Mouse (Mus musculus): ENCODE measurements at regions not wholly inside any gene's neighbourhood (a gene's known extent, or its start where the extent isn't known, plus 50 kb on each side); places are given as distances from the start of the nearest gene placed in this dataset.

DNA sequence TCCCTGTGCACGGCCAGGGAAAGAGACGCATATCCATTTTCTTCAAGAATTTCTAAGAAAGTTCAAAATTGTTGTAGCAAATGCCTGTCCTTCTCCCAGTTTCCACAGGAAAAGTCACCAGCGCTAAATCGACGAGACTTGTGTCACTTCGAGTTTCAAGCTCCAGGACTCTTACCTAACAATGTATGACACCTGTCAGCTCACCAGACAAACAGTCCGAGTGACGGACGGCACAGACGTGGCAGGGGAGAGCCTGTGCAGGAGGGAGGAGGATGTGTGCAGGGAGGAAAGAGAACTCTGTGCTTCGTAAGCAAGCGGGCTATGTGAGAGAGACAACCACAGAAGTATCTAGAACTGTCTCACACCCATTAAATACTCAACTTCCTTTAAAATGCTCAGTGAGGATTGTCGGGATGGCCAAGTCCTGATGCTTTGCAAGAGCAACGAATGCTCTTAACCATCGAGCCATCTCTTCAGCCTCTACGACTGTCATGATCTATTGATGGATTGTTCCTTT is 109.7 kb upstream of the Dapk1 start:
- no peak overlapping the region for H3K4me3 ChIP-seq (ENCODE audit: low read length)
- H3K9ac ChIP-seq (ENCODE audit: low read length), result no peak overlapping the region
- ATAC-seq (replicated peaks; ENCODE audit: extremely low read depth, insufficient read depth, low FRiP score), result no peak
- H3K4me1 ChIP-seq (ENCODE audit: control insufficient read depth, insufficient read depth, low read length), result peaks cover 10% of the 10 kb centered on the region; the same call in 1 of the 2 replicates
- no peak overlapping the region for H3K27ac ChIP-seq (ENCODE audit: low read length)
- no peak overlapping the region for H3K4me2 ChIP-seq (ENCODE audit: low read depth, low read length)
- WGBS, result 45% methylated on average over 16 of the region's 16 CpGs
- no peaks in the 10 kb centered on the region for H3K27me3 ChIP-seq (ENCODE audit: control insufficient read depth, insufficient read depth, low read length)
- no peaks in the 10 kb centered on the region for H3K36me3 ChIP-seq (ENCODE audit: control insufficient read depth, insufficient read depth)
- H3K9me3 ChIP-seq (replicated peaks; ENCODE audit: control insufficient read depth, low read length), result no peaks in the 10 kb centered on the region

DNA sequence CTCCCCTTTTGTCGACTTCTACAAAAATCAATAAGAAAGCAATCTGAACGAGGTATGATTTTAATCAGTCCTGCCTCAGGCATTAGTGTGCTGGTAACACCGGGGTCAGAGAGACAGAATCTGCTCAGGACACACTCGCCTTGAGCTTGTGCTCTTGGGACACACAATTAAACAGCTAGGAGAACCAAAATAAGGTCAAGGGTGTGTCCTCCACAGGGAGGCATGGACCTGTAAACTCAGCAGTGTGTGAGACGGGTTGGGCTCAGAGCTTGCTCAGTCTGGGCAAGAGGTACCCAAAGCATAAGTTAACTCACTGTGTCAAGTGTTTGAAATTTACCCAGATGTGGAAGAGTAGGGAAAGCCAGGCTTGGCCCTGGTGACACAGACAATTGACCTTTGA is 107.9 kb upstream of the Dapk1 start:
- Histone ChIP-seq H3K4me2 (ENCODE audit: low read depth, low read length) (no peak overlapping the region), H3K4me1 (ENCODE audit: control insufficient read depth, insufficient read depth, low read length) (no peaks in the 10 kb centered on the region), H3K27ac (ENCODE audit: low read length) (no peak overlapping the region), H3K4me3 (ENCODE audit: low read length) (no peak overlapping the region), H3K27me3 (ENCODE audit: control insufficient read depth, insufficient read depth, low read length) (no peaks in the 10 kb centered on the region), H3K36me3 (ENCODE audit: control insufficient read depth, insufficient read depth) (no peaks in the 10 kb centered on the region), H3K9me3 (replicated peaks; ENCODE audit: control insufficient read depth, low read length) (no peaks in the 10 kb centered on the region), H3K9ac (ENCODE audit: low read length) (no peak overlapping the region)
- ATAC-seq (replicated peaks; ENCODE audit: extremely low read depth, insufficient read depth, low FRiP score), result no peak
- WGBS, result 79% methylated on average over 5 of the region's 5 CpGs

DNA sequence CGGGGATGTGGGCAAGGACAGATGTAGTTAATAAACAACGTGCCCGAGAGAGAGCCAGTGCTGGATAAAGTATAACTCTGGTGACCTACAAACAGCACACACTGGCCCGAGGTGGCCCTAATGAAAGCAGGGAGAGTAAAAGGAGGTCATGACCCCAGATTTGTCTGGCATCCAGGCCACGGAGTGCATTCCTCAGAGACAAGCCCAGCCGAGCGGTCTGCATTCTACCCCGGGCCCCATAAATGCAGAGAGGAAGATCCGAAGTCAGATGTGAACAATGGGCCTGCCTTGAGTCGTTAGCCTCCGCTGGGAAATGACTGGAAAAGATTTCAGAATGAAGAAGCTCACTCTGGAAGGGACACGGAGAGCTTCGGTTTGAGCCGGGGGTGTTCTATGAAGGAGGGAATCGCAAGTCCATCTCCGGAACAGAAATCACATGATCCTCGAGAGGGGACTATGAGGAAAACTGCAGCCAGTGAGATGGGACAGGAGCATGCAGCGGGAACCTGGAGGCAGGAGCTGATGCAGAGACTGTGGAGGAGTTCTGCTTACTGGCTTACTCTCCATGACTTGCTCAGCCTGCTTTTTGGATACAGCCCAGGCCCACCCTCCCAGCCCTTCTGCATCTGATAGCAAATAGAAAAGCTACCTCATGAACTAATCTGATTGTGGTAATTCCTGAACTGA is 103.9 kb upstream of the Dapk1 start:
- Histone ChIP-seq H3K27ac (ENCODE audit: low read length) (no peak overlapping the region), H3K4me2 (ENCODE audit: low read depth, low read length) (no peak overlapping the region), H3K4me3 (ENCODE audit: low read length) (no peak overlapping the region), H3K36me3 (ENCODE audit: control insufficient read depth, insufficient read depth) (no peaks in the 10 kb centered on the region), H3K9me3 (replicated peaks; ENCODE audit: control insufficient read depth, low read length) (no peaks in the 10 kb centered on the region), H3K9ac (ENCODE audit: low read length) (no peak overlapping the region), H3K27me3 (ENCODE audit: control insufficient read depth, insufficient read depth, low read length) (no peaks in the 10 kb centered on the region), H3K4me1 (ENCODE audit: control insufficient read depth, insufficient read depth, low read length) (no peaks in the 10 kb centered on the region)
- ATAC-seq (replicated peaks; ENCODE audit: extremely low read depth, insufficient read depth, low FRiP score), result no peak
- WGBS, result 38% methylated on average over 18 of the region's 18 CpGs

DNA sequence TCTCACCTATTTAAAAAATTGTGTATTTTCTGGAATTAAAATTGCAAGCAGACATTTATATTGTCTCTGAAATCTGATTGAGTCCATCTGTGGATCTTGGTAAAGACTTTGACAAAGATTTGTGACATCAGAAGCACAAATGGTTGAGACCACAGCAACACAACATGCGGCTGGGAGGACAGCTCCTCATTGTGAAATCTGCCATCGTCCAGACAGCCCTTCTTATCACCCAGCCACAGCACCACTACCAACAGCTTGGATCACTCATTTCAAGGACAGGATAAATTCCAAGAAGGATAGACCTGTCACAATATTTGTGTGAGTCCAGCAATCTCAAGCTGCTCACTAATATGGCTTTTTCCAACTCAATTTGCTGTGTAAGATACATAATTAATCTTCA is 97.6 kb upstream of the Dapk1 start:
- H3K9me3 ChIP-seq (replicated peaks; ENCODE audit: control insufficient read depth, low read length), result no peaks in the 10 kb centered on the region
- no peak overlapping the region for H3K4me2 ChIP-seq (ENCODE audit: low read depth, low read length)
- no peaks in the 10 kb centered on the region for H3K27me3 ChIP-seq (ENCODE audit: control insufficient read depth, insufficient read depth, low read length)
- ATAC-seq (replicated peaks; ENCODE audit: extremely low read depth, insufficient read depth, low FRiP score), result no peak
- WGBS, result 48% methylated on average over 2 of the region's 2 CpGs
- no peaks in the 10 kb centered on the region for H3K36me3 ChIP-seq (ENCODE audit: control insufficient read depth, insufficient read depth)
- no peak overlapping the region for H3K9ac ChIP-seq (ENCODE audit: low read length)
- H3K4me1 ChIP-seq (ENCODE audit: control insufficient read depth, insufficient read depth, low read length), result no peaks in the 10 kb centered on the region
- H3K4me3 ChIP-seq (ENCODE audit: low read length), result no peak overlapping the region
- no peak overlapping the region for H3K27ac ChIP-seq (ENCODE audit: low read length)

DNA sequence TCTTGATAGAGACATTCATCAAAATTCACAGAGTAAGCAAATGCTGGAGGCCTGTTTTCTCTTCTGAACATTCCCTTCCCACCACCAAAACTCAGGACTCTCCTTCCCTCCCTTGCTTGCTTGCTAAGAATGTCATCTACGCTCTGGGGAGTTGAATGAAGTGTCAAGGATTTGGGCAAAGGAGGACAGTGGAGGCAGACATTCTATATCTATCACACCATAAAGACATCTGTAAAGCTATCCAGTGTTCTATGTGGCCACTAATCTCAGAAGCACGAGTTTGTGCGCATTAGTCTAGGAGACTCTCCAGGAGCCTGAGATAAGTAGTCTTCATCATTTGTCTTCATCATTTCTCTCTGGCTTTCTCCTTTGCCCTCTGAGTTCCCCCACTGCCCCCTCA is 94.1 kb upstream of the Dapk1 start:
- ATAC-seq (replicated peaks; ENCODE audit: extremely low read depth, insufficient read depth, low FRiP score), result no peak

DNA sequence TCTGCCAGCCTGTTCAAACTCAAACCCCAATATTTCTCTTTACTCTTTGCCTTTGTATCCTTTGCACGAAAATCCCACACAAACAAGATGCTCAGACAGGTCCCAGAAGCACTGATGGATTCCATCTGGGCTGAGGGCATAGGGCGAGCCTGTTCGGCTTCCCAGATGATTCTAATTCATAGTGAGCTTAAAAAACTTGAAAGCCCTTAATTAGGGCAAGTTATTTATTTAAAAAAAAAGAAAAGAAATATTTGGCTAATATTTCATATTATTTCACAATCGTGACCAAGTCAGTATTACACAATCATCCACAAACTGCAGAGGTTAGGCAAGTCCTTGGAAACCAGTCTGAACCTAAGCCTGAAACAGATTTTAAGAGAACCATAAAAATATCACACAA is 93.7 kb upstream of the Dapk1 start:
- WGBS, result 57% methylated on average over 4 of the region's 4 CpGs
- Histone ChIP-seq H3K4me1 (ENCODE audit: control insufficient read depth, insufficient read depth, low read length) (no peaks in the 10 kb centered on the region), H3K27ac (ENCODE audit: low read length) (no peak overlapping the region)

More for the DNA sequence above, 94.1 kb upstream of the Dapk1 start:
- Histone ChIP-seq H3K4me1 (ENCODE audit: control insufficient read depth, insufficient read depth, low read length) (no peaks in the 10 kb centered on the region), H3K36me3 (ENCODE audit: control insufficient read depth, insufficient read depth) (no peaks in the 10 kb centered on the region), H3K9ac (ENCODE audit: low read length) (no peak overlapping the region), H3K9me3 (replicated peaks; ENCODE audit: control insufficient read depth, low read length) (no peaks in the 10 kb centered on the region), H3K27me3 (ENCODE audit: control insufficient read depth, insufficient read depth, low read length) (no peaks in the 10 kb centered on the region), H3K27ac (ENCODE audit: low read length) (no peak overlapping the region), H3K4me3 (ENCODE audit: low read length) (no peak overlapping the region), H3K4me2 (ENCODE audit: low read depth, low read length) (no peak overlapping the region)
- WGBS, result 64% methylated on average over 3 of the region's 3 CpGs

DNA sequence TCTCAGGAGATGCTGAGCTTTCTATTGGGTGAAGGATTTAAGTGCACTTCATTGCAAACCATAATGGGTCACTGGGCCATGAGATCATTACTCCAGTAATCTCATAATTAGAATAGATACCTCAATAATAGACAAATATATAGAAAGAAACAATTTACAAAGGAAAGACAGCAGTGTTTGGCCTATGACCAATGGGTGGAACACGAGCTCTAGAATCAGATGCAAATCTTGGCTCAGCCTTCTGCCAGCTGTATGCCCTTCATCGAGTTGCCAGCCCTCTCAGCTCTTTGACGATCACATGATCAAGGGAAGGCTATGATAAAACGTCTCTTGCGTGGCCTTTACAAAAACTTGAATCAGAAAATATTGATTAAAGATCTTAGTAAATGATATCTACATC is 92.9 kb upstream of the Dapk1 start:
- Histone ChIP-seq H3K4me3 (ENCODE audit: low read length) (no peak overlapping the region), H3K27ac (ENCODE audit: low read length) (no peak overlapping the region), H3K4me2 (ENCODE audit: low read depth, low read length) (no peak overlapping the region), H3K9ac (ENCODE audit: low read length) (no peak overlapping the region), H3K9me3 (replicated peaks; ENCODE audit: control insufficient read depth, low read length) (no peaks in the 10 kb centered on the region), H3K4me1 (ENCODE audit: control insufficient read depth, insufficient read depth, low read length) (no peaks in the 10 kb centered on the region), H3K36me3 (ENCODE audit: control insufficient read depth, insufficient read depth) (no peaks in the 10 kb centered on the region), H3K27me3 (ENCODE audit: control insufficient read depth, insufficient read depth, low read length) (no peaks in the 10 kb centered on the region)
- no peak for ATAC-seq (replicated peaks; ENCODE audit: extremely low read depth, insufficient read depth, low FRiP score)
- 74% methylated on average over 5 of the region's 5 CpGs for WGBS

More for the DNA sequence above, 93.7 kb upstream of the Dapk1 start:
- no peaks in the 10 kb centered on the region for H3K36me3 ChIP-seq (ENCODE audit: control insufficient read depth, insufficient read depth)
- no peak overlapping the region for H3K4me2 ChIP-seq (ENCODE audit: low read depth, low read length)
- no peaks in the 10 kb centered on the region for H3K27me3 ChIP-seq (ENCODE audit: control insufficient read depth, insufficient read depth, low read length)
- no peak overlapping the region for H3K4me3 ChIP-seq (ENCODE audit: low read length)
- no peaks in the 10 kb centered on the region for H3K9me3 ChIP-seq (replicated peaks; ENCODE audit: control insufficient read depth, low read length)
- no peak for ATAC-seq (replicated peaks; ENCODE audit: extremely low read depth, insufficient read depth, low FRiP score)
- H3K9ac ChIP-seq (ENCODE audit: low read length), result no peak overlapping the region

DNA sequence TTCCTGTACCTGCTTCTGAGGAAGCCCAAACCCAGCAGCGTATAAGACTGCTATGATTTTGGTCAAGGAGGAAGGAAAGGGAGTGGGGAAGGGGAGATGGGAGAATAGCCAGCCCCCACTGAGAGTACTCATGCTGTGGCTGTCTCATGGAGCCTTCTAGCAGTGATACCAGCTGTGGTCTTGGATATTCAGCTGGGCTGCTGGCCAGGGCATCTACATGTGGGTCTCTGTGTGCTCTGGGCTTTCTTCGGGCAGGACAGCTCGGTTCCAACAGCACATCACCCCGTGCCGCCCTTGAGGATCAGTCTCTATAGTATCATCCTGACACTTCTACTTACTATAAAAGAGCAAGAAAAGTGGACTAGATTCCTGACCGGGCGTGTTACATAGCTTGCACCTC is 90.6 kb upstream of the Dapk1 start:
- Histone ChIP-seq H3K4me2 (ENCODE audit: low read depth, low read length) (no peak overlapping the region), H3K36me3 (ENCODE audit: control insufficient read depth, insufficient read depth) (no peaks in the 10 kb centered on the region), H3K9ac (ENCODE audit: low read length) (no peak overlapping the region), H3K4me3 (ENCODE audit: low read length) (no peak overlapping the region), H3K27me3 (ENCODE audit: control insufficient read depth, insufficient read depth, low read length) (no peaks in the 10 kb centered on the region), H3K4me1 (ENCODE audit: control insufficient read depth, insufficient read depth, low read length) (no peaks in the 10 kb centered on the region), H3K9me3 (replicated peaks; ENCODE audit: control insufficient read depth, low read length) (no peaks in the 10 kb centered on the region), H3K27ac (ENCODE audit: low read length) (no peak overlapping the region)
- ATAC-seq (replicated peaks; ENCODE audit: extremely low read depth, insufficient read depth, low FRiP score), result no peak
- WGBS, result 85% methylated on average over 7 of the region's 7 CpGs

DNA sequence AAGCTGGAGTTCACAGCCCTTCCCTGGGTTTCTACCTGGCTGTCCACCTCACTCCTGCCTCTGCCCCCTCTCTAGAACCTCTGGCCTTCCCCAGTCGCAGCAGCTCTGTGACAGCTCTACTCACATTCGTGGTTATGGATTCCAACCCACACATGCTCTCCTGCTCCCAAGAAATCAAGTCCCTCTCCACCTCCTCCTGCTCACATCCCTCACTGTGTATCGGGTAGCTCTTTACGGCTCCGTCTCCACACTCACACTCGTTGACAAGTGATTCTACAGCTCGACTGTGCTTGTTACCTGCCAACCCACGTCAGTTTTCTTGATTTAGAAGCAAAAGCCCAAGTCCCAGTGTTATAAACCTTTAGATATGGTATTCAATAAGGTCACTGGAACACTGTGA is 90.1 kb upstream of the Dapk1 start:
- no peak for ATAC-seq (replicated peaks; ENCODE audit: extremely low read depth, insufficient read depth, low FRiP score)
- no peaks in the 10 kb centered on the region for H3K4me1 ChIP-seq (ENCODE audit: control insufficient read depth, insufficient read depth, low read length)
- no peaks in the 10 kb centered on the region for H3K9me3 ChIP-seq (replicated peaks; ENCODE audit: control insufficient read depth, low read length)
- no peak overlapping the region for H3K4me3 ChIP-seq (ENCODE audit: low read length)
- H3K36me3 ChIP-seq (ENCODE audit: control insufficient read depth, insufficient read depth), result no peaks in the 10 kb centered on the region
- 68% methylated on average over 8 of the region's 8 CpGs for WGBS
- H3K9ac ChIP-seq (ENCODE audit: low read length), result no peak overlapping the region
- no peak overlapping the region for H3K27ac ChIP-seq (ENCODE audit: low read length)
- H3K27me3 ChIP-seq (ENCODE audit: control insufficient read depth, insufficient read depth, low read length), result no peaks in the 10 kb centered on the region
- H3K4me2 ChIP-seq (ENCODE audit: low read depth, low read length), result no peak overlapping the region

Measured in heart, embryonic 16.5 days (tissue).